Mouse (Mus musculus): ENCODE measurements around the gene Gm10134.

The Gm10134 gene

GRCm38 (mm10) chr2:28530311-28530710, 24.4 kb downstream of the Gm10134 start:
- intact Hi-C loops (cut with DNase I) = no loop called here

- intact Hi-C loops (cut with DNase I) = no loop called here
These were observed 27.3 kb downstream of the Gm10134 start for GRCm38 (mm10) chr2:28532938-28533771.

- intact Hi-C loops (cut with DNase I) = no loop called here
These were observed 28.1 kb downstream of the Gm10134 start for GRCm38 (mm10) chr2:28533901-28534435.

- intact Hi-C loops (cut with DNase I) = no loop called here
These were observed 28.8 kb downstream of the Gm10134 start for GRCm38 (mm10) chr2:28534436-28535262.

- intact Hi-C loops (cut with DNase I) = no loop called here
These were observed 29.3 kb downstream of the Gm10134 start for GRCm38 (mm10) chr2:28535263-28535540.

GRCm38 (mm10) chr2:28535650-28536049, 29.8 kb downstream of the Gm10134 start:
- intact Hi-C loops (cut with DNase I) = no loop called here

- intact Hi-C loops (cut with DNase I) = no loop called here
These were observed 30.3 kb downstream of the Gm10134 start for GRCm38 (mm10) chr2:28536166-28536565.

- intact Hi-C loops (cut with DNase I) = no loop called here
These were observed 31.1 kb downstream of the Gm10134 start for GRCm38 (mm10) chr2:28536766-28537633.

GRCm38 (mm10) chr2:28537634-28537920, 31.7 kb downstream of the Gm10134 start:
- intact Hi-C loops (cut with DNase I) = no loop called here

GRCm38 (mm10) chr2:28537995-28538816, 32.3 kb downstream of the Gm10134 start:
- intact Hi-C loops (cut with DNase I) = no loop called here

- intact Hi-C loops (cut with DNase I) = no loop called here
These were observed 32.9 kb downstream of the Gm10134 start for GRCm38 (mm10) chr2:28538817-28539128.

GRCm38 (mm10) chr2:28539206-28539605, 33.3 kb downstream of the Gm10134 start:
- intact Hi-C loops (cut with DNase I) = no loop called here

GRCm38 (mm10) chr2:28539949-28540348, 34.1 kb downstream of the Gm10134 start:
- intact Hi-C loops (cut with DNase I) = no loop called here

- intact Hi-C loops (cut with DNase I) = no loop called here
These were observed 34.8 kb downstream of the Gm10134 start for GRCm38 (mm10) chr2:28540587-28541227.

- intact Hi-C loops (cut with DNase I) = no loop called here
These were observed 38.0 kb downstream of the Gm10134 start for GRCm38 (mm10) chr2:28543894-28544293.

- intact Hi-C loops (cut with DNase I) = no loop called here
These were observed 40.1 kb downstream of the Gm10134 start for GRCm38 (mm10) chr2:28545976-28546375.

- intact Hi-C loops (cut with DNase I) = no loop called here
These were observed 40.7 kb downstream of the Gm10134 start for GRCm38 (mm10) chr2:28546560-28546959.

GRCm38 (mm10) chr2:28547237-28548172, 41.6 kb downstream of the Gm10134 start:
- intact Hi-C loops (cut with DNase I) = loop anchor here (1.0 kb wide), 1 partner anchor 31 kb away; no protein-coding TSS in a partner anchor

GRCm38 (mm10) chr2:28549157-28549556, 43.3 kb downstream of the Gm10134 start:
- intact Hi-C loops (cut with DNase I) = no loop called here
